Mouse (Mus musculus) retina, postnatal 7 days (tissue): Measurements from ENCODE around the gene A2ml1.

Experiments used
- DNase-seq: peaks from one replicate; pipeline ENCODE4 v3.0.0-alpha.2; 2012; ENCODE audit warnings: low read depth, low spot score

The A2ml1 gene

DNA sequence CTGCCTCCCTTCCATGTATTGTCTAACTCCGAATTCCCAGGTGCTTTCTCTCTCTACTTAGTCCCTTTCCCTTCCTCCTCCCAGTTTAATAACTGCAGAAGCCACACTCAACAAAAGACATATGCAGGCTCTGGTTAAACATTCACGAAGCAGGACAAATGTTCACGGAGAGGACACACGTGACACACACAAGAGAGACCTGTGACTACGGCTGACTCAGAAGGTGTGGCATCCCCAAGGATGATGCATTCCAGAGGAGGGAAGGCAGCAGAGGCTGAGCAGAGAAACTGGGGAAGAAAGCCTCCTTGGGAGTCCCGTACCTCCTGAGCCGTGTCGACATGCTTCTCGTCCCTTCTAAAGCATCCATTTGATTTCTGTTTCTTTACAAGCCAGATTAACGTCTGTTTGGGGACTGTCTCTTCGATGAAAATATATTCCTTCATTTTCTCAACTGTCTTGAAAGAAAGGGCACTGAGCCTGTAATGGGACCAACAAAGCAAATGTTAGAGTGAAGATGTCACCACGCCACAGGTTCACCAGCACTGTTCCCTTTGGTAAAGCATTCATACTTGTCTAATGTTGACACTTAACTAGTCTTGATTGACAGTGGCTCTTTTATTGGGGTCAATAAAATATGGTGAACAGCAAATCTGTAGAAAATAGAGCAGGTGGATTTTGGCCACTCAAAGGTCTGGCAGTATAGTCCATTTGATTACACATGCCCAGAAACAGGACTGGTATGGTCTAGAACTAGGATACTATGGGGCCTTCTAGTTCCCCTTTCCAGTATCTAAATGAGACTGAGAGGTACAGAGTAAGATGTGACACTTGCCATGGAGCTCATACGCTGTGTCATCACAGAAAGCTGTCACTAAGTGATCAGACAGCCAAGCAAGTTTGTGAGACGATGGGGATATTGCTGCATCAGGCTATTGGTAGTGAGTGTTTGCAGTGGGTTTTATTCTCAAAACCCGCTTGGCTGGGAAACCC, 31.6 kb downstream of the A2ml1 start:
- no peak for DNase-seq

DNA sequence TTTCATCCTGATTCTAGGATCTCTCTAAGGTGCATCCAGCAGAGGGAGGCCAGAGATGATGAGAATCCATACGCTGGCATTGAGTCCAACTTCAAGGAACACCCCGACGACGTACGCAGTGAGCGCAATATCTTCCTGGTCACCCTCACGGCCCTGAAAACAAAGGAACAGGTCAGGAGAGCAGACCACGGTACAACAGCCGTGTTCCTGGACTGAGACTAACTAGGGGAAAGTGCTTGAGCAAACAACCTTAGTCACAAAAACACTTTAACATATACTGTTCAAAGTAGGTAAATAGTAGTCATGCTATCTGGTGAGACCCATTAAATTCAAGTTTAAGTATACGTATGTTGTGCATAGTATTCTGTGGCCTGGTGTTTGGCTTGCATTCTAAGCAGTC, 32.9 kb downstream of the A2ml1 start:
- no peak for DNase-seq

DNA sequence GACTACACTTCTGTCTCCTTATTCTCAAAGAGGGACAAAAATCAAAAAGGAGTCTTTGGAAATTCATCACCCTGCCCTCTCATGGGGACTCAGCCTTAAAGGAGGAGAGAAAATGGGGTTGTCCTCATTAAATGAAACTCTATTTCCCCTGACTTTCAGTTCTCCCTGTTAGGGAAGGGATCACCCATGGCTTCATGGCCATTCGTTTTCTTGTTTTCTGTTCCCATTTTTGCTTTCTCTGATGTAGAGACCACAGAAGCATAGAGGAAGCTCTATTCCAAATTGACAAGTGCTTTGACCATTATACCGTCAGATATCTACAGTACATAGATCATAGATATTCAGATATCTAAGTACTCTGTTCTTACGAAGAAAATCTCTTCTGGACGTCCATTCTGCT, 36.0 kb downstream of the A2ml1 start:
- no peak for DNase-seq

DNA sequence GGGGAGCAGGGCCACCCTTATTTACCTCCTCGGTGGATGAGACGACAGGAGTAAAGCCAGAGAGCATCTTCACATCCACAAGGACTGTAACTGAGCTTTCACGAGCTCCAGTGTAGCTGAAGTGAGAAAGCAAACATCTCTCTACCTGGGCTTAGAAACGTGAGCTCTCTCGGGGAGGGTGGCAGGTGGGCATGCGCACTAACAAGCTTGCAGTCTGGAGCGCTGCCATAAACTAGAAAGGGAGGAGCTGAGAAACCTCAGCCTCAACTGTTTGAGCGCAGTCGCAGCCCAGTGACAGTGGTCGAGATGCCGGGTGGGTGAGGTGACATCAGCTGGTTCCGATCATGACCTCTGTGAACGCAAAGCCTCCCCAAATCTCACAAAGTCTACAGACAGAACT, 38.2 kb downstream of the A2ml1 start:
- no peak for DNase-seq

DNA sequence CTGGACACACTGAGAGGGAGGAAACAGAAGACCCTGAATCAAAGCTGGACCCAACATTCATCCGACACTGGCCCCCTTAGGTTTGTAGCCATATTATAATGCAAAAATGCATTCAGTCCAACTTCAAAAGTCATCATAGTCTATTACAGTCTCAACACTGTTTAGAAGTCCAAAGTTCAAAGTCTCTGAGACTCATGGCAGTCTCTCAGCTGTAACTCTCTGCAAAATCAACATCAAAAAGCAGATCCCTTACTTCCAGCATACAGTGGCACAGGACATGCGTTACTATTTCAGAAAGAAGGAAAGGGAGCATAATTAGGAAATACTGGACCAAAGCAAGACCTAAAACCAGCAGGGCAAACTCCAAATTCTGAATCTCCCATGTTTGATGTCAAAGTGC, 46.2 kb downstream of the A2ml1 start:
- DNase-seq: no peak

- no peak for DNase-seq
Observed at GRCm38 (mm10) chr6:128533296-128533695, 48.1 kb downstream of the A2ml1 start.

GRCm38 (mm10) chr6:128532701-128533100, 48.7 kb downstream of the A2ml1 start:
- DNase-seq: no peak

DNA sequence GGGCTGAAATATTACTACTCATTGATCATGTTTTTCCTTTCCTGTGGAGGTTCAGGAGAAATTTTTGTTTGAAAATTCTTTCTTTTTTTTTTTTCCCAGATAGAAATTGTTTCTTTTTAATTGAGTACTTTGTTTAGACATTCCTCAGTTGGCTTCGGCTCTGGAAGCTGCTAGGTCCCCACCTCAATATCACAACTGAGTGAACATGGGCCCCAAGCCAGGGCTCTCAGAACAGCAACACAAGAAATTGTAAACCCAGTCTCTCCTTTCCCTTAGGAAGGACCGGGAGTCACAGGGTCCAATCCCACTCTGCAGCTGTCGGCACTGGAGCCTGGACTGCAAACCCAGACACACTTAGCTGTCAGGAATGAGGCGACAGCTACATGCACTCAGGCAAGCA, 52.9 kb downstream of the A2ml1 start:
- DNase-seq: no peak

DNA sequence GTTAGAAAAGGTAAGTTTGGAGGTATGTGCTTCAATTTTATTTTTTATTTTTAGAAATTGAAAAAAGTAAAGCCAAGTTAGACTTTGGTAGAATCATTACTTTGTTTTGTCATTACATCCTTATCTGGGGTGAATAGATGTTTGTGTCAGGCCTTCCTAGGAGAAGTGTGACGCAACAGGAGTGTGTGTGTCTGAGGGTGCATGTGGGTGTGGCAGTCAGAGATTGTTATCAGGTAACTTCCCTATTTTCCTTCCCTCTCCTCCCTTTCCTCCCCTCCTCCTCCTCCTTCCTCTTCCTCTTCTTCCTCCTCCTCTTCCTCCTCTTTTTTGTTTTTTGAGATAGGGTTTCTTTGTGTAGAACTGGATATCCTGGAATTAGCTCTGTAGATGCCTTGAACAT, 54.3 kb downstream of the A2ml1 start:
- no peak for DNase-seq

DNA sequence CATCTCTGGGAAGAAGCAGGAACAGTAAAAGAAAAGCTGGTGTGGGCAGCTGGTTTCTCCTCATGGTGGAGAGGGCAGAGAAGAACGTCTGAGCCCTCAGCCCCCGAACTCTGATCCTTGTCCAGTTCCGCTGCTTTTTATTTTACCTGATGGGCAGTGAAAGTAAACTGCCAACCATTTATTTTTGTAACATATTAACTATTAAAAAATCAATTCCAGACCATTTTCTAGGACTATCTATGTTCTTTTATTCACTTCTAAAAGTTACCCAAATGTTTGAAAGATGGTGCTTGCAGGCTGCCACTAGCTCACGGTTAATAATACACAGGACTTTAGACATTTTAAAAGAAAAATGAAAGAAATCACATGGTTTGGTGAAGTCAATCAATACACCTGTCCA, 54.8 kb downstream of the A2ml1 start, which contains the start of gene Pzp:
Gene Pzp, minus strand, starts transcription at position 120 of the 400 bp plus-strand sequence.
- no peak for DNase-seq

DNA sequence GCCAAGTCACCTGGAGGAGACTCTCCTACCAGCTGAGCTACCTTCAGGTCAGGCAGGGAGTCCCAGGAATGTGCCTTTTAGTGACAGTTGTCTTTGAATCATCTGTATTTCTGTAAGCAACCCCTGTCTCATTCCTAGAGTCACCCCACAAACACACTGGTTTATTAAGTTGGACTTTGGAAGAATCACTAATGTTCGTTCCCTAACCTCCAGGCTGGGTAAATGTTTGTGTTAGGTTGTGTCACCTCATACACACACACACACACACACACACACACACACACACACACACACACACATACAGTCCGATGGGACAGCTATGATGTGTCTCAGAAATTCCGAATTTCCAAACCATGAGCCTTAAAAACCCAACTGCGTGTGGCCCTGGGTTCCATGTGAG, 55.6 kb downstream of the A2ml1 start:
- no peak for DNase-seq

DNA sequence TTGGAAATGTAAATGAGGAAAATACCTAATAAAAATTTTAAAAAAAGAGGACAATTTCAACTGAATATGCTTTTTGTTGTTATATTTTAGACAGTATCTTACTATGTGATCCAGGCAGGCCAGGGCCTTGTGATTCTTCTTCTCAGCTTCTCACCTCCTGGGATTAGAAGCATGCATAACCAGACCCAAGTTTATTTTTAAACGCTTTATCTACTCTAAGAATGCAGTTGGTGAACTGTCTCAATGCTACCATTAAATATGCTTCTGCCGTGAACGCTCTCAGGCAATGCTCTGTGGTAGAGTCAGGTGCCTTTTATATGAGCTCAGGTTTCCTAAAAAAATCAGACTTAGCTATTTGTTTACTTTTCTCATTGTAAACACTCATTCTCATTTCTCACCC, 58.0 kb downstream of the A2ml1 start:
- DNase-seq: no peak

GRCm38 (mm10) chr6:128519159-128519558, 62.2 kb downstream of the A2ml1 start:
- DNase-seq: no peak

GRCm38 (mm10) chr6:128505676-128506236, 75.7 kb downstream of the A2ml1 start:
- no peak for DNase-seq

DNA sequence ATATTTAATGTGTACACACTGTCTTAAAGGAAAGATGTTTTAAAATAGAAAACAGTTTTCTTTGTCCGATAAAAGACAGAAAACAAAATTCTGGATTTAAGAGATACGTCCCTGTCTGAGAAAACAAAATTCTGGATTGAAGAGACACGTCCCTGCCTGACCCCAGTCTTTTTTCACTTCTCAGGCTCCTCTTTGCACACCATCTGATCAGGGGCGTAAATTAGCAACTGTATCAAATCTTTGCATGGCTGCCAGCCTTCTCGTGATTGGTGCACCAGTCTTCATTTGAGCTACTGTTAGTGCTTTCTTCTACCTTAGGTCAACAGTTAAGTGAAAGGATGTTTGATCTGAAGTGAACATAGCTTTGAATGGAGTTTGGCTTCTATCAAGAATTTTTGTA, 76.7 kb downstream of the A2ml1 start:
- no peak for DNase-seq

DNA sequence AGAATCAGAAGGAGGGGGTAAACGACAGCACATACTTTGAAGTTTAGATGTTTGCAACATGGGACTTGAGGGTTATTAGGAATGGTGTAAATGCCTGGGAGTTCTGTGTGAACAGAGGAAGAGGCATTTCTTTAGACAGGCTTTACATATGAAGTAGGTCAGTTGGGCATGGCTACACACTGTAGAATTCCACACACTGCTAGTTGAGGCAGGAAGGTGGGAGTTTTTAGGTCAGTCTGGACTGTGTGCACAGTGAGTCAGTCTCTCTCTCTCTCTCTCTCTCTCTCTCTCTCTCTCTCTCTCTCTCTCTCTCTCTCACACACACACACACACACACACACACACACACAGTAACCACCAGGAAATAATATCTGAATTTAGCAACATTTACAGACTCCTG, 86.1 kb downstream of the A2ml1 start:
- DNase-seq: no peak

- DNase-seq: no peak
Observed at GRCm38 (mm10) chr6:128494646-128495331, 86.6 kb downstream of the A2ml1 start.

- no peak for DNase-seq
Observed at GRCm38 (mm10) chr6:128491916-128492315, 89.5 kb downstream of the A2ml1 start.

DNA sequence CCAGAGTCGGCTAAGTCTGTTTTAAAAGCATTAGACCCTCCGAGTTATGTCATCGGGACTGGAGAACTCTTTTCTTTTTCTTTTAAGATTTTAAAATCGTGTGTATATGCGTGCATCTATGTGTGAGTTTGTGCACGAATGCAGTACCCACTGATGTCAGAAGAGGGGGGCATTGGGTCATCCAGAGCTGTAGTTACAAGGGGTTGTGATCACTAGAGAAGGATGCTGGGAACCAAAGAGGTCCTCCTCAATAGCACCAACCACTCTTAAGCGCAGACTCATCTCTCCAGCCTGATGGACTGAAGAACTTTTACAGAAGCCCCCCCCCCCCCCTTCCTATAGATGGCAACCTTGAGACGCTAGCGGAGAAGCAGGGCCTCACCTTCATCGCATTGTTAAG, 91.3 kb downstream of the A2ml1 start:
- no peak for DNase-seq
